Mouse (Mus musculus) cerebellum, postnatal 25 days (tissue): Measurements from ENCODE around the gene Arvcf.
A peak's percentile ranks its signal among the peaks of the same experiment; 100 is the strongest.

Source experiments
- DNase-seq, 2 experiments: peaks; one replicate each; pipeline ENCODE4 v3.0.0; 2021; ENCODE audit warnings: mixed read lengths in 2 of 2

Gene Arvcf

GRCm38 (mm10) chr16:18347931-18348600 lies at the start of gene Arvcf, which contains the start of gene Tango2:
Arvcf (plus strand) TSS chr16:18348182.
Tango2 (minus strand) TSS chr16:18348103.
- peak; percentile 96 to 98 for DNase-seq

- no peak for DNase-seq
Measured at GRCm38 (mm10) chr16:18308159-18308558, 39.8 kb upstream of the Arvcf start.

GRCm38 (mm10) chr16:18318992-18319391 lies 29.0 kb upstream of the Arvcf start:
- DNase-seq: no peak

GRCm38 (mm10) chr16:18321443-18321842 lies 26.5 kb upstream of the Arvcf start:
- DNase-seq: no peak

GRCm38 (mm10) chr16:18323460-18323859 lies 24.5 kb upstream of the Arvcf start:
- no peak for DNase-seq

- no peak for DNase-seq
Measured at GRCm38 (mm10) chr16:18324031-18324430, 24.0 kb upstream of the Arvcf start.

DNA sequence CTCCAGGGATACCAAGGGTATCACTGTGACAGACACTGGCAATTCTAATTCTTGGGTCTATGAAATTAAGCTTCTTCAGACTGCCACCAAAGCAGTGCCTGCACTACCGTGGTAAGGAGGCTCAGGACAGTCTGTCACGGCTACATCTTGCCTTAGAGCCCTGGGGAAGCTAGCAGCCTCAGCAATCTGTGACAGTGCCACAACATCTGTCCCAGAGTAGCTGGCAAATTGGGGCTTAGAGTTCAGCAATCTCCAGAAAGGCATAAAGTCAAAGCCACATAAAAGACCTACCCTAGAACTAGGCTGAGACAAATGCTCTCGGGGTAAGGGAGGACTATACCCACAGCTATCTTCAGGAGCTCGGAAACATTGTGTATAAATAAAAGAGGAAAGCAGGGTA lies 22.2 kb upstream of the Arvcf start:
- no peak for DNase-seq

- DNase-seq: no peak
Measured at GRCm38 (mm10) chr16:18327936-18328335, 20.0 kb upstream of the Arvcf start.

- DNase-seq: peak in 1 of 2 experiments; percentile 28
Measured at GRCm38 (mm10) chr16:18328524-18328923, 19.5 kb upstream of the Arvcf start.

- no peak for DNase-seq
Measured at GRCm38 (mm10) chr16:18333976-18334375, 14.0 kb upstream of the Arvcf start.

DNA sequence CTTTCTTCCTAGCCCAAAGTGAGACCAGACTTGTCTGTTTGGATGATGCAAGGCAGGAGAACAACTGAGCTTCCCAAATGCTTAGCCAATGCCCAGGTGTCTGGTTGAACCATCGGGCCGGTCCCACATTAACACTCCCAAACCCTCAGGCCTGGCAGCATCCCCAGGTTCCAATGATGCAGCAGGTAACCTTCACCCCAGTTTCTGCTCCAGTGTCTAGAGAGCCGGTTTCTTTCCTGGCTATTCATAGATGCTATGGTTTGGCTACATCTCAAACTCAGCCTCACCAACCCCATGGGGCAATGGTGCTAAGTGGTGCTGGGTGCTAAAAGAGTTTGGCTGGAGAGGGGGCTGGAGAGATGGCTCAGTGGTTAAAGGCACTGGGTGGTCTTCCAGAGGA lies 12.0 kb upstream of the Arvcf start:
- no peak for DNase-seq

- no peak for DNase-seq
Measured at GRCm38 (mm10) chr16:18337261-18337660, 10.7 kb upstream of the Arvcf start.

DNA sequence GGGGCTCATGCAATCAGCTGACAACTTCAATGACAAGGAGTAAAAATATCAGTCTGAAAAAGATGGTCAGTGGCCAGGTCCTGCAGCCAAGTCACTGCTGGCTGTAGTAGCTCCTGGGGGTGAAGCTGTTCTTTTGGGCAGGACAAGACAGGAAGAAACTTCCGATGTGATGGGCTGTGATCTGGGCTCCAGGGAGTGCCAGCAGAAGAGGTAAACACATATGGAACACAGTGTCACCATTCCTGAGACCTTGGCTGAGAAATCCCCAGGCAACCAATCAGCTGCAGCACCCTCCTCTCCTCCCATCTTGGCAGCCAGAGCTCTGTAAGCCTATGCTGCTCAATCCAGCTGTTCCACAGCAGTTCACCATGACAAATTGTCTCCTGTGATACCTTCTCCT lies 8.1 kb upstream of the Arvcf start:
- DNase-seq: peak in 1 of 2 experiments; percentile 17

GRCm38 (mm10) chr16:18341605-18342004 lies 6.4 kb upstream of the Arvcf start:
- no peak for DNase-seq

DNA sequence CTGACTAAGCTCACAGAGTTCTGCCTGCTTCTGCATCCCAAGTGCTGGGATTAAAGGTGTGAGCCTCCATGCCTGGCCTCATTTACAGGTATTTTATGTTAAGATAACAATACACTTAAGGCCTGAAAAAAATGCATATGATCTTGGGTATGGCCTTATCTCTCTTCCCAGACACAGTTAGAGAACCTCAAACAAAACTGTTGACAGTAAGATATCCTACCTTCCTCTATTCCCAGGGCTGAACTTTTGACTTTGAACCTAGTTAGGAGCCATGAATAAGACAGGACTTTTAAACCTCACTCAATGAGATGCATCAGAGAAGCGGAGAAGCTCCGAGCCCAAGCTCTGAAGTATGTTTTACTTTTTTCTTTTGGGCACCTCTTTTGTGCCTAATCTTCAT lies 5.9 kb upstream of the Arvcf start:
- no peak for DNase-seq

DNA sequence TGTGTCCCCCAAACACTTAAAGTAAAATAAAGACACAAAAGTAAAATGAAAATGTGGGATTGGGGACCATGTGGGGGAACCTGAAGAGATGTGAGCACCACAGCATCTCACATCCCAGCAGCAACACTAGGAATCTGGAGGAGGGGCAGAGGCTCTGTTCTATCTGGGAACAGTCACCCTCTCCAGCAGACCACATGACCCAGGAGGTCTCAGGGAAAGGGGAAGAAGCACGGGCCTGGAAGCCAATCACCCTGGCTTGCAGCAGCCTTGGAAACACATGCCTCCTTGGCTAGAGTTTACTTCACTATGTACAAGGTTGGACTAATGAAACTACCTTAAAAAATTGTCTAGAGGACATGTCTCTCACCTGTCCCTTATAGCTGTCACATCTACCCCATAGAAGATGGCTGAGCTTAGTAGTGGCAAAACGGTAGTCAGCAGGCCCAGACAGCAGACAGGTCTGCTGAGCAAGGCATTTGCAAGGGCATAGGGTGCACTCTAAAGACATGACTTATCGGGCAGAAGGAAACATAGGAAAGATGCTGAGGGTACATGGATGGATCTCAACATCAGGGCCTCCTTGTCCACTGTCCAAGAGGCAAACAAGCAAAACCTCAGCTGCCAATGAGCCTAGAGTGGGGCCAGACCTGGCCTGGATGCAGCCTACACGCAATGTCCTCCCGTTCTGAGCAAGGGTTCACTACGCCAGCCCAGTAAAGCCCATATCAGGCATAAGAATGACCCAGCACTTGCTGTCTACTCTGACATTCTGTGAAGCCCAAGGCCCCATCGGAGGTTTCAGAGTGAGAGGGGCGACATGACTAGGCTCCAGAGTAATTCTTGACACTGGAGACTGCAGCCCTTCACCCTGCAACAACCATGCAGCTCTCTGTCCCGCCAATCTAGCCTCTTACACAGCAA lies 5.1 kb upstream of the Arvcf start:
- DNase-seq: peak in 1 of 2 experiments; percentile 45

- DNase-seq: peak; percentile 96 to 98
Measured at GRCm38 (mm10) chr16:18343778-18344177, 4.2 kb upstream of the Arvcf start.

- DNase-seq: peak; percentile 92 to 95
Measured at GRCm38 (mm10) chr16:18345243-18345642, 2.7 kb upstream of the Arvcf start.

- peak; percentile 63 to 69 for DNase-seq
Measured at GRCm38 (mm10) chr16:18348601-18349175, 706 bp downstream of the Arvcf start.

DNA sequence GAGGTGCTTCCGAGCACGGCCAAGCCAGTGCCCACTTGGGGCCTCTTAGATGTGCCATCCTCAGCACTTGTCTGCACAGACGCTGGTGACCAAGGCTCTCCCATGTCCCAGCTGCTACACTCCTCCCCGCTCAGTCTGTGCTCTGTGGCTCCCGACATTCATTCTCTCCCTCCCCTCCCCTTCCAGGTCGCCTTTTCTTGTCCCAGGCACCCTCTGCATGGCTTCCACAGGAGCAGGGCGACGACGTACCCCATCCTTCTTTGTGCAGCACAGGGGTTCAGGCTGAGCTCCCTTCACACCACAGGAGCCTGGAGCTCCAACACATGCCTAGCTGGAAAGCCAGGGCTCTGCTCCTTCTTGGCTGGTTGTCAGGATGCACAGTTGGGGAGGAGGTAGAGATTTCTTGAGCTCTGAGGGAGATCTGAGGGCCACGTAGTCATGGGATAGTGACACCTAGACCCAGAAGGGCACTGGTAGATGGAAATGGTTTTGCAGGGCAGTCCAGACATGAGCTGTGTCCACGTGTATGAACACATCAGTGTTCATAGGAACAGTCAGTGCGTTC lies 1.9 kb downstream of the Arvcf start:
- peak; percentile 29 to 35 for DNase-seq

DNA sequence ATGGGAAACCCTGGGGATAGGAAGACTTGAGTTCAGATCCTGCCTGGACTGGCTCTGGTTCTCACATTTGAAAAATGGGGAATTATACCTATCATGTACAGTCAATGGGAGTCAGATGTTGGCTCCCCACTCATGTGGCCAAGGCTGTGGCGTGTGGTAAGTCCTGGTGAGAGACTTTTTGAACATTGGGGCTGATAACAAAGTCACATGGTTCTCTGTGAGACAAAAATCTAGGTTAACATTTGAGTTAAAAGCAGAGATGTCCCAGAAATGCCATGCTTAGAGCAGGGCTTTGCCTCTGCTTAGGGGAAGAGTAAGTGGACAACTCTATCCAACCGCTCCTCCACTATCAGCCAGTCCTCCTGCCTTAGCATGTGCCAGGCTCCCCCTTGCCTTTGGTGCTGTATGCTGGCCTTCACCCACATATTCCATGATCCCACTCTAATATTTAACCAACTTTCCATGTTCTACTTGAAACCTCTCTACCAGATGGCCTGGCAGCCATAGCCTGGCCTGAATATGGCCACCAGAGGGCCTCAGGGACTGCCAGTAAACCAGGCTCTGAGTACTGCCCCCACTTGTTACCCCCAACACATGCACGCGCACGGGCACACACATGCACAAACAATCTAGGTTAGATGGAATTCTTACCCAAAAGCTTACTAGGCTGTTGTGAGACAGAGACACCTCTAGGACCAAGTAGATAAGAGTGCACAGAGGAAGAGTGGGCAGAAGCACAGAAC lies 3.5 kb downstream of the Arvcf start:
- DNase-seq: peak; percentile 69 to 83

DNA sequence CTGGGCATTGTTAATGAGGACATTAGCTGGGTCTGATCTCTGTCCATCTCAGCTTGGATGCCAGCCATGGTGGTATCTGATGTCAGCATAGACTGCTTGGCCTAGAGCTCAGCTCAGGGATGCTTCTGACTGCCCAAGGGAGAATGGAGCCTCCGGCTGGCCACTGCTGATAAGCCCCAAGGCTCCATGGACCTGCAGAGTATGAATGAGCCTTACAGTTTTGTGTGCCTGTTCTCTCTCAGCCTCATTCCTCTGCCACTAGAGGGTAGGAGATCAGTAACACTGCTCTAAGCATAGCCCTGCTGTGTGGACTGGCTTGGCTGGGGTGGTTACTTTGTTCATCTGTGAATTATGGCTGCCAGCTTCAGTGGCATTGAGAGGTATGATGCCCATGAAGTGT lies 5.1 kb downstream of the Arvcf start:
- DNase-seq: no peak
